Mouse (Mus musculus) hindbrain, embryonic 15.5 days (tissue): Measurements from ENCODE around the gene Ambra1. TPM values are rescaled to one million over a fixed set of nuclear protein-coding genes. Genes with fewer than 3 reads are reported as not detected.
A peak's percentile ranks its signal among the peaks of the same experiment; 100 is the strongest.

Source experiments
- ATAC-seq: fragments of 200-750 bp; cut with Nextera tagmentation; 2 replicates; pipeline ENCODE4 v1.8.0; 2017; ENCODE audit warnings: low read depth, moderate number of reproducible peaks, moderate TSS enrichment; ENCODE audit not compliant: low FRiP score
- H3K27ac ChIP-seq: fragments of 300-500 bp; sonication (generic); replicated peaks from 2 replicates; pipeline ENCODE4 v1.5.1; 2015; ENCODE audit warnings: mild to moderate bottlenecking, inconsistent platforms
- H3K27me3 ChIP-seq: fragments of 300-500 bp; sonication (generic); 2 replicates; pipeline ENCODE4 v1.6.1; 2015; ENCODE audit warnings: control low read depth, inconsistent platforms
- H3K36me3 ChIP-seq: fragments of 300-500 bp; sonication (generic); 2 replicates; pipeline ENCODE4 v1.6.1; 2015; ENCODE audit warnings: control low read depth, inconsistent platforms
- H3K4me1 ChIP-seq: fragments of 300-500 bp; sonication (generic); replicated peaks from 2 replicates; pipeline ENCODE4 v1.6.1; 2015; ENCODE audit warnings: control low read depth, inconsistent platforms
- H3K4me2 ChIP-seq: fragments of 300-500 bp; sonication (generic); 2 replicates; pipeline ENCODE4 v1.6.1; 2015; ENCODE audit warnings: moderate library complexity, mild to moderate bottlenecking, inconsistent platforms
- H3K4me3 ChIP-seq: fragments of 300-500 bp; sonication (generic); 2 replicates; pipeline ENCODE4 v1.5.1; 2015; ENCODE audit warnings: mild to moderate bottlenecking, inconsistent platforms
- H3K9ac ChIP-seq: fragments of 300-500 bp; sonication (generic); 2 replicates; pipeline ENCODE4 v1.6.1; 2015; ENCODE audit warnings: inconsistent platforms
- H3K9me3 ChIP-seq: fragments of 300-500 bp; sonication (generic); 2 replicates; pipeline ENCODE4 v1.6.1; 2016; ENCODE audit warnings: control low read depth, inconsistent platforms
- WGBS: fragments of 180-500 bp; shearing (Covaris S2); methylation state at CpG from one replicate; pipeline ENCODE4 v1.1.7; 2015; 5-methylcytosine and 5-hydroxymethylcytosine counted together
- polyA plus RNA-seq: library from polyadenylated mRNA; unstranded; fragments of >200 nt; fragmentation: Nextera tagmentation; extraction: Ambion mirVana; gene quantifications from 2 replicates; pipeline ENCODE4 v1.2.1, GENCODE M21; 2015

The Ambra1 gene
- polyA plus RNA-seq, 1 experiment from 2014 or later: 27.7 TPM

- 88% methylated on average over 5 of the region's 5 CpGs for WGBS
- H3K36me3 ChIP-seq: no peaks in the 10 kb centered on the region
- no peak overlapping the region for H3K9ac ChIP-seq
- H3K27me3 ChIP-seq: no peaks in the 10 kb centered on the region
- no peak overlapping the region for H3K4me2 ChIP-seq
- peaks cover under 1% of the 10 kb centered on the region; the same call in 1 of the 2 replicates for H3K4me1 ChIP-seq
- no peak overlapping the region for H3K4me3 ChIP-seq
- ATAC-seq: no peak
- H3K9me3 ChIP-seq: no peaks in the 10 kb centered on the region
- H3K27ac ChIP-seq: no peak overlapping the region
Observed at GRCm38 (mm10) chr2:91744686-91745085, 14.8 kb downstream of the Ambra1 start.

DNA sequence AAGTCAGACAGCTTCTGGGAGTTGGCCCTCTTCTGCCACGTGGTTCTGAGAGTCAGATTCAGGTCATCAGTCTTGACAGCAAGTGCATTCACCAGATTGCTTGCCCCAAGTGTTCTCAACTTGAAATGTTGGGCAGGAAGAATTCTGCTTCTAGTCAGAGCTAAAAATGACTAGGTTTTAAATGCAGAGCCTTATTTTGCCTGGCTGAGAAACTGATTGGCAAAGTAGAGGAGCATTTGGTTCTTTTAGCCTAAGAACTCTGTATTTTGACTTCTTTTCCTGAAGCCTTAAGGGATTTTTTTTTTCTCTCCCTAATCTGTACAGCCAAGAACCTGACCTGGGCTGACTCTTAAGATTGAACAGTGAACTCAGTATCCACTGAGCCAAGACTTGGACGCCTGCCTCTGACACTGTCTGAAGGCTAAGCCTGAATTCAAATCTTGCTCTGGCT is 19.9 kb downstream of the Ambra1 start:
- Histone ChIP-seq H3K27me3 (no peaks in the 10 kb centered on the region), H3K4me2 (no peak overlapping the region), H3K9ac (no peak overlapping the region), H3K27ac (no peak overlapping the region), H3K36me3 (no peaks in the 10 kb centered on the region), H3K4me3 (no peak overlapping the region), H3K9me3 (no peaks in the 10 kb centered on the region), H3K4me1 (peaks cover 7% of the 10 kb centered on the region; the same call in 1 of the 2 replicates)
- WGBS: 64% methylated on average over 2 of the region's 2 CpGs
- ATAC-seq: no peak

DNA sequence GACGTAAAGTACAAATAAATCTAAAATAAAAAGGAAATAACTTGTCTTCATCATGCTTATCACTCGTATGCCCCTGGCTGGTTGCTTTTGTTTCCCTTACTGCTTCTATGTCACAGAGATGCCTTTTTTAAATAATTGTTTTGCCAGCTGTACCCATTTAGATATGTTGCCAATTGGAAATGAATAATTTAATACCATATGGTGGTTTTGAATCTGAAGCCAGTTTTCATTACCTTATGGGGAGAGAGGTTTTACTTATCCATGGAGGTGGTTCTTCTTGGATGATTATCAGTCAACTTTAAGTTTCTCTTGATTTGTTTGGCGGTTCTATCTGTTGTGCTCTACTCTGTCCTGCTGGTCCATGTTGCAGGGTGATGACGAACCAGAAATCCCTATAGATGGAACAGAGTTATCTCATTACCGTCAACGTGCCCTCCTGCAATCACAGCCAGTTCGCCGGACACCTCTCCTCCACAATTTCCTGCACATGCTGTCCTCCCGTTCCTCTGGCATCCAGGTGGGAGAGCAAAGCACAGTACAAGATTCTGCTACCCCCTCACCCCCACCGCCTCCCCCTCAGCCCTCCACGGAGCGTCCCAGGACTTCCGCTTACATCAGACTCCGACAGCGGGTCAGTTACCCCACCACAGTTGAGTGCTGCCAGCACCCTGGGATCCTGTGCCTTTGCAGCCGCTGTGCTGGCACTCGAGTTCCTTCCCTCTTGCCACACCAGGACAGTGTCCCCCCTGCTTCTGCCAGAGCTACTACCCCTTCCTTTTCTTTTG is 42.2 kb downstream of the Ambra1 start:
- H3K36me3 ChIP-seq: peaks cover 46% of the 10 kb centered on the region
- no peaks in the 10 kb centered on the region for H3K4me1 ChIP-seq
- 91% methylated on average over 17 of the region's 17 CpGs for WGBS
- H3K27ac ChIP-seq: no peak overlapping the region
- no peak overlapping the region for H3K4me2 ChIP-seq
- no peak overlapping the region for H3K4me3 ChIP-seq
- no peaks in the 10 kb centered on the region for H3K27me3 ChIP-seq
- no peak; the same call in 1 of the 2 replicates for ATAC-seq
- H3K9ac ChIP-seq: no peak overlapping the region
- H3K9me3 ChIP-seq: no peaks in the 10 kb centered on the region

DNA sequence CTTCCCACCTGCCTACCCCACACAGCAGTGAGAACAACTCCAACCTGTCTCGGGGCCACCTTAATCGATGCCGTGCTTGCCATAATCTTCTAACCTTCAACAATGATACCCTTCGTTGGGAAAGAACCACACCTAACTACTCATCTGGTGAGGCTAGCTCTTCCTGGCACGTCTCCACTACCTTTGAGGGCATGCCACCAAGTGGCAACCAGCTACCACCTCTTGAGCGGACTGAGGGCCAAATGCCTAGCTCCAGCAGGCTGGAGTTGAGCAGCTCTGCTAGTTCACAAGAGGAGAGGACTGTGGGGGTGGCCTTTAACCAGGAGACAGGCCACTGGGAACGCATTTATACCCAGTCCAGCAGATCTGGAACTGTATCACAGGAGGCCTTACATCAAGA is 43.4 kb downstream of the Ambra1 start:
- no peak overlapping the region for H3K4me2 ChIP-seq
- no peak for ATAC-seq
- H3K9ac ChIP-seq: no peak overlapping the region
- WGBS: 95% methylated on average over 7 of the region's 7 CpGs
- no peak overlapping the region for H3K27ac ChIP-seq
- H3K4me3 ChIP-seq: no peak overlapping the region
- H3K36me3 ChIP-seq: peaks cover 41% of the 10 kb centered on the region
- no peaks in the 10 kb centered on the region for H3K4me1 ChIP-seq
- no peaks in the 10 kb centered on the region for H3K27me3 ChIP-seq
- H3K9me3 ChIP-seq: no peaks in the 10 kb centered on the region

GRCm38 (mm10) chr2:91779166-91779565 is 49.2 kb downstream of the Ambra1 start:
- 0 out of 2 replicates have a peak, but pooled peaks have one; percentile 59 for ATAC-seq
- H3K36me3 ChIP-seq: 0 out of 2 replicates have a peak, but pooled peaks cover 3% of the 10 kb centered on the region
- H3K4me3 ChIP-seq: no peak overlapping the region
- 73% methylated on average over 3 of the region's 3 CpGs for WGBS
- H3K9ac ChIP-seq: no peak overlapping the region
- no peaks in the 10 kb centered on the region for H3K27me3 ChIP-seq
- H3K9me3 ChIP-seq: no peaks in the 10 kb centered on the region
- H3K27ac ChIP-seq: peak overlapping the region; percentile 38; the same call in 1 of the 2 replicates
- no peaks in the 10 kb centered on the region for H3K4me1 ChIP-seq
- no peak overlapping the region for H3K4me2 ChIP-seq

DNA sequence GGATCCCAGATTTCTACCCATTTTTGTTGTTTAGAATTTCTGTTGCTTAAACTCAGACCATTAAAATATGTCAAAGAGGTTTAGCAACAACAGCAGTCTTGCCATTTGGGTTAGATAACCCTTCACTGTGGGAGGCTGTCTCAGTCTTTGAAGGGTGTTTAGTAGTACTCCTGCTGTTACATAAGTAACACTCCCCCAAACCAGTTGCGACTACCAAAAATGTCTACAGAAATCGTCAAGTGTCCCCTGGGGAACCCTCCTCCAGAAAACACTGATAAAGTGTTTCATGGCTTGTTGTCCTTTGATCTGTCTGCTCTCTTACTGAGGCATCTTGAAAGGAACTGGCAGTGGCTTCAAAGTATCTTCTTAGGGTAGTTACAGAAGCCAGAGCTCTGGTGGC is 61.7 kb downstream of the Ambra1 start:
- Histone ChIP-seq H3K27me3 (no peaks in the 10 kb centered on the region), H3K9ac (no peak overlapping the region), H3K4me3 (no peak overlapping the region), H3K4me2 (no peak overlapping the region), H3K4me1 (peaks cover 15% of the 10 kb centered on the region), H3K9me3 (no peaks in the 10 kb centered on the region), H3K36me3 (no peaks in the 10 kb centered on the region), H3K27ac (no peak overlapping the region)
- 47% methylated on average over 2 of the region's 2 CpGs for WGBS
- no peak for ATAC-seq

- no peak overlapping the region for H3K9ac ChIP-seq
- H3K9me3 ChIP-seq: no peaks in the 10 kb centered on the region
- H3K4me2 ChIP-seq: no peak overlapping the region
- H3K4me1 ChIP-seq: peaks cover 15% of the 10 kb centered on the region
- H3K27me3 ChIP-seq: no peaks in the 10 kb centered on the region
- no peak overlapping the region for H3K27ac ChIP-seq
- whole genome bisulfite sequencing: 87% methylated on average over 1 of the region's 1 CpGs
- ATAC-seq: no peak
- no peak overlapping the region for H3K4me3 ChIP-seq
- no peaks in the 10 kb centered on the region for H3K36me3 ChIP-seq
Observed at GRCm38 (mm10) chr2:91792346-91792745, 62.4 kb downstream of the Ambra1 start.

- no peak overlapping the region for H3K4me2 ChIP-seq
- H3K9ac ChIP-seq: no peak overlapping the region
- WGBS: 51% methylated on average over 2 of the region's 2 CpGs
- no peaks in the 10 kb centered on the region for H3K9me3 ChIP-seq
- no peak for ATAC-seq
- H3K27me3 ChIP-seq: no peaks in the 10 kb centered on the region
- H3K36me3 ChIP-seq: no peaks in the 10 kb centered on the region
- no peak overlapping the region for H3K4me3 ChIP-seq
- 0 out of 2 replicates have a peak overlapping the region, but pooled peaks have one; percentile 25 for H3K27ac ChIP-seq
- H3K4me1 ChIP-seq: peaks cover 15% of the 10 kb centered on the region
Observed at GRCm38 (mm10) chr2:91794466-91794865, 64.5 kb downstream of the Ambra1 start.

- Histone ChIP-seq H3K27ac (peak overlapping the region; percentile 25; the same call in 1 of the 2 replicates), H3K9me3 (no peaks in the 10 kb centered on the region), H3K36me3 (no peaks in the 10 kb centered on the region), H3K27me3 (no peaks in the 10 kb centered on the region), H3K9ac (no peak overlapping the region), H3K4me1 (peaks cover 15% of the 10 kb centered on the region), H3K4me2 (no peak overlapping the region), H3K4me3 (no peak overlapping the region)
- no peak for ATAC-seq
- WGBS: 88% methylated on average over 3 of the region's 3 CpGs
Observed at GRCm38 (mm10) chr2:91795091-91795490, 65.2 kb downstream of the Ambra1 start.

GRCm38 (mm10) chr2:91811433-91811832 is 81.5 kb downstream of the Ambra1 start:
- peaks cover 17% of the 10 kb centered on the region for H3K36me3 ChIP-seq
- H3K9me3 ChIP-seq: no peaks in the 10 kb centered on the region
- H3K9ac ChIP-seq: no peak overlapping the region
- H3K4me3 ChIP-seq: no peak overlapping the region
- no peak overlapping the region for H3K27ac ChIP-seq
- H3K27me3 ChIP-seq: no peaks in the 10 kb centered on the region
- WGBS: 93% methylated on average over 6 of the region's 6 CpGs
- no peaks in the 10 kb centered on the region for H3K4me1 ChIP-seq
- ATAC-seq: no peak
- no peak overlapping the region for H3K4me2 ChIP-seq

- Histone ChIP-seq H3K9ac (no peak overlapping the region), H3K4me1 (no peaks in the 10 kb centered on the region), H3K4me2 (no peak overlapping the region), H3K27me3 (no peaks in the 10 kb centered on the region), H3K9me3 (no peaks in the 10 kb centered on the region), H3K4me3 (no peak overlapping the region), H3K27ac (no peak overlapping the region), H3K36me3 (no peaks in the 10 kb centered on the region)
- no peak for ATAC-seq
Observed at GRCm38 (mm10) chr2:91816741-91817140, 86.8 kb downstream of the Ambra1 start.

DNA sequence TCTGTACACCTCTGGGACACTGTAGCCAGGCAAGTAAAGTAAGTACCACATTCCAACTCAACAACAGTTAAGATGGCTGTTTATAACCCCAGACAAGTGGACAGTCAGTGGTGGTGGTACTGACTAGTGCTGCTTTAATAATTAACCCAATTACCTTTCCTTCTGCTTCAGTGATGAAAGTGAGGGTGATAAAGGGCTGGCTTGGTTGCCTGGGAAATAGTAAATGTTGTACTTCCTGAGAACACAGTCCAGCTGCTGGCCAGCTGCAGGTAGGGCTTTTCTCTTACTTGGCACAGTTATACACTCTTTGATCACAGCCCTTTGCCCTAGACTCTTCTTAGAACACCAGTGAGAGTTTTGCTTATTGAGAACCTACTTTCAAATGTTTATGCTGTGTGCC is 102.3 kb downstream of the Ambra1 start:
- Histone ChIP-seq H3K9me3 (no peaks in the 10 kb centered on the region), H3K4me3 (no peak overlapping the region), H3K27me3 (no peaks in the 10 kb centered on the region), H3K4me1 (no peaks in the 10 kb centered on the region), H3K9ac (no peak overlapping the region), H3K4me2 (no peak overlapping the region), H3K36me3 (no peaks in the 10 kb centered on the region), H3K27ac (no peak overlapping the region)
- ATAC-seq: no peak

DNA sequence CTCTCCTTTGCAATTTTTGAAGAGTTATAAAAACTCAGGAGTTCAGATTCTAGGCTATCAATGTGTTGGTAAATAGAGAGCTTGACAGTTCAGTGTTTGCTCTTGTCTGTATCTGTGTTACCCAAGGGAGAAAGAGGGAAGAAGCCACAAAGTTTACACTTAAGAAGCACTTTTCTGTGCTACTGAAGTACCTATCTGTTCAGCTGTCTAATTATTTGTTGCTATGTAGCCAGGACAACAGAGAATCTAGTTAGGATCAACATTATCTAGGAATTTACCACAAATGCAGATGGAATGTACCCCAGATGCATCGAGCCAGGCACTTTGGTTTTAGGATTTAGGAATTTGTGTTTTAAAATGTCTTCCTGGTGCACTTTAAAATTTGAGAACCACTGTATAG is 104.3 kb downstream of the Ambra1 start:
- no peak for ATAC-seq
- Histone ChIP-seq H3K4me1 (no peaks in the 10 kb centered on the region), H3K9ac (no peak overlapping the region), H3K27me3 (no peaks in the 10 kb centered on the region), H3K36me3 (no peaks in the 10 kb centered on the region), H3K27ac (no peak overlapping the region), H3K4me2 (no peak overlapping the region), H3K9me3 (no peaks in the 10 kb centered on the region), H3K4me3 (no peak overlapping the region)
- 93% methylated on average over 1 of the region's 1 CpGs for WGBS
